In genomic region chr19:57315013-57315565, GRCm38 (mm10) we compare ENCODE assay signal across 8 mouse cellular contexts. TPM values are rescaled to one million over a fixed set of nuclear protein-coding genes. Genes with fewer than 3 reads are reported as not detected.
DNase-seq lines count a peak whose midpoint lies in the region; ATAC-seq lines count a peak whose summit lies in the region.

No protein-coding gene starts in this region.

- ATAC-seq in heart, embryonic 16.5 days (replicated peaks; ENCODE audit: extremely low read depth, insufficient read depth, low FRiP score): no peak
- ATAC-seq in hindbrain, embryonic 12.5 days (ENCODE audit: low FRiP score): peak; percentile 48; the same call in 1 of the 2 replicates
- 0 out of 2 replicates have a peak, but pooled peaks have one; percentile 20 for ATAC-seq in midbrain, embryonic 14.5 days (ENCODE audit: low FRiP score, low TSS enrichment)

- H3K27me3 ChIP-seq in heart, embryonic 16.5 days (ENCODE audit: control insufficient read depth, insufficient read depth, low read length): no peaks in the 10 kb centered on the region; the same call in 1 of the 2 replicates
- H3K27me3 ChIP-seq in hindbrain, embryonic 12.5 days: peaks cover 20% of the 10 kb centered on the region
- H3K27me3 ChIP-seq in midbrain, embryonic 14.5 days (ENCODE audit: control insufficient read depth, insufficient read depth, low read length): no peaks in the 10 kb centered on the region

- intact Hi-C loops in heart, postnatal 36 days (cut with DNase I): loop anchor here (2.0 kb wide), 2 partner anchors 48 to 120 kb away; no protein-coding TSS in a partner anchor

- no peaks in the 10 kb centered on the region for H3K36me3 ChIP-seq in heart, embryonic 16.5 days (ENCODE audit: control insufficient read depth, insufficient read depth)
- H3K36me3 ChIP-seq in hindbrain, embryonic 12.5 days: no peaks in the 10 kb centered on the region
- no peaks in the 10 kb centered on the region for H3K36me3 ChIP-seq in midbrain, embryonic 14.5 days (ENCODE audit: control insufficient read depth, insufficient read depth, low read length)

- 33% methylated on average over 11 of the region's 11 CpGs for WGBS in heart, embryonic 16.5 days
- 44% methylated on average over 11 of the region's 11 CpGs for WGBS in hindbrain, embryonic 12.5 days
- WGBS in midbrain, embryonic 14.5 days: 42% methylated on average over 11 of the region's 11 CpGs

- H3K4me2 ChIP-seq in heart, embryonic 16.5 days (ENCODE audit: low read depth, low read length): peak overlapping the region; percentile 69
- peak overlapping the region; percentile 96 for H3K4me2 ChIP-seq in hindbrain, embryonic 12.5 days (replicated peaks)
- H3K4me2 ChIP-seq in midbrain, embryonic 14.5 days (ENCODE audit: low read length): peak overlapping the region; percentile 92

- no peak for DNase-seq in heart, postnatal 36 days
- DNase-seq in adrenal gland, postnatal 25 days: peak; percentile 27
- DNase-seq in midbrain, embryonic 14.5 days: no peak
- DNase-seq in gastrocnemius, adult 18-20 months (ENCODE audit: low spot score): no peak
- no peak for DNase-seq in frontal cortex, adult 2 months (ENCODE audit: extremely low spot score in 1 of 2, low spot score in 1 of 2)
- no peak for DNase-seq in urinary bladder, adult 18-20 months (ENCODE audit: low spot score in 2 of 2)

- peaks cover 4% of the 10 kb centered on the region for H3K4me1 ChIP-seq in heart, embryonic 16.5 days (ENCODE audit: control insufficient read depth, insufficient read depth, low read length)
- H3K4me1 ChIP-seq in hindbrain, embryonic 12.5 days: peaks cover 5% of the 10 kb centered on the region
- peaks cover 17% of the 10 kb centered on the region; the same call in 1 of the 2 replicates for H3K4me1 ChIP-seq in midbrain, embryonic 14.5 days (ENCODE audit: control insufficient read depth, insufficient read depth, low read length)

- H3K9ac ChIP-seq in heart, embryonic 16.5 days (ENCODE audit: low read length): peak overlapping the region; percentile 84
- peak overlapping the region; percentile 70 for H3K9ac ChIP-seq in hindbrain, embryonic 12.5 days
- H3K9ac ChIP-seq in midbrain, embryonic 14.5 days (replicated peaks; ENCODE audit: low read length): peak overlapping the region; percentile 77

- H3K9me3 ChIP-seq in heart, embryonic 16.5 days (replicated peaks; ENCODE audit: control insufficient read depth, low read length): no peaks in the 10 kb centered on the region; the same call in 1 of the 2 replicates
- no peaks in the 10 kb centered on the region for H3K9me3 ChIP-seq in hindbrain, embryonic 12.5 days (replicated peaks)
- no peaks in the 10 kb centered on the region for H3K9me3 ChIP-seq in midbrain, embryonic 14.5 days (ENCODE audit: control insufficient read depth, low read length)

- H3K4me3 ChIP-seq in heart, embryonic 16.5 days (ENCODE audit: low read length): peak overlapping the region; percentile 64
- peak overlapping the region; percentile 55 for H3K4me3 ChIP-seq in hindbrain, embryonic 12.5 days
- H3K4me3 ChIP-seq in midbrain, embryonic 14.5 days (replicated peaks; ENCODE audit: low read depth, low read length): peak overlapping the region; percentile 58

- peak overlapping the region; percentile 80 for H3K27ac ChIP-seq in heart, embryonic 16.5 days (ENCODE audit: low read length)
- peak overlapping the region; percentile 58 for H3K27ac ChIP-seq in hindbrain, embryonic 12.5 days
- peak overlapping the region; percentile 89 for H3K27ac ChIP-seq in midbrain, embryonic 14.5 days (replicated peaks; ENCODE audit: low read depth, low read length)

RNA-seq across cellular contexts. Expression of gene Ablim1, which starts 0.4 kb away (rescaled TPM):
- 72.6 and 76.3 TPM in 2 replicates for polyA plus RNA-seq in heart, embryonic 16.5 days (2015; fragmentation: Nextera tagmentation; extraction: Ambion mirVana)
- 100 to 1,000 TPM; 423 to 468 TPM for total RNA-seq in heart, postnatal 36 days (2021)
- 32.5 and 35.6 TPM in 2 replicates for total RNA-seq in adrenal gland, postnatal 25 days (2021)
- polyA plus RNA-seq in hindbrain, embryonic 12.5 days (2016; fragmentation: Nextera tagmentation; extraction: Ambion mirVana): 26.6 and 30.9 TPM in 2 replicates
- polyA plus RNA-seq in midbrain, embryonic 14.5 days (2014; fragmentation: Nextera tagmentation; extraction: Ambion mirVana): 44.4 and 52.8 TPM in 2 replicates
- 10 to 100 TPM; 36.0 to 65.7 TPM for total RNA-seq in gastrocnemius, adult 18-20 months (2021)
- 54.2 and 56.0 TPM in 2 replicates for polyA plus RNA-seq in frontal cortex, adult 2 months (2012; rRNA removed)

RNA-seq across cellular contexts. Expression of gene Fam160b1, which starts 45.4 kb away (rescaled TPM):
- 10.0 and 10.8 TPM in 2 replicates for polyA plus RNA-seq in heart, embryonic 16.5 days (2015; fragmentation: Nextera tagmentation; extraction: Ambion mirVana)
- total RNA-seq in heart, postnatal 36 days (2021): 10 to 100 TPM; 11.5 to 11.6 TPM
- total RNA-seq in adrenal gland, postnatal 25 days (2021): 21.6 and 23.5 TPM in 2 replicates
- polyA plus RNA-seq in hindbrain, embryonic 12.5 days (2016; fragmentation: Nextera tagmentation; extraction: Ambion mirVana): 19.6 TPM in 2 replicates
- polyA plus RNA-seq in midbrain, embryonic 14.5 days (2014; fragmentation: Nextera tagmentation; extraction: Ambion mirVana): 16.2 and 18.6 TPM in 2 replicates
- total RNA-seq in gastrocnemius, adult 18-20 months (2021): 1 to 10 TPM; 8.8 to 9.7 TPM
- 17.0 and 18.3 TPM in 2 replicates for polyA plus RNA-seq in frontal cortex, adult 2 months (2012; rRNA removed)
